Mouse (Mus musculus) lung, postnatal 0 days (tissue): ENCODE data around the gene Mrps7. TPM values are rescaled to one million over a fixed set of nuclear protein-coding genes. Genes with fewer than 3 reads are reported as not detected.

Experiments
- ATAC-seq: fragments of 200-750 bp; cut with Nextera tagmentation; 2 replicates; pipeline ENCODE4 v1.8.0; 2017; ENCODE audit warnings: moderate library complexity
- DNase-seq: peaks from one replicate; pipeline ENCODE4 v3.0.0-alpha.2; 2016; ENCODE audit warnings: low spot score
- H3K27ac ChIP-seq: fragments of 300-500 bp; sonication (generic); 2 replicates; pipeline ENCODE4 v1.5.1; 2014; ENCODE audit warnings: antibody characterized with exemption, mild to moderate bottlenecking, low read length, mixed read lengths
- H3K27me3 ChIP-seq: fragments of 300-500 bp; sonication (generic); replicated peaks from 2 replicates; pipeline ENCODE4 v1.6.1; 2014; ENCODE audit warnings: low read length, mixed read lengths; ENCODE audit not compliant: insufficient read depth
- H3K36me3 ChIP-seq: fragments of 300-500 bp; sonication (generic); 2 replicates; pipeline ENCODE4 v1.6.1; 2014; ENCODE audit warnings: low read length, mixed read lengths; ENCODE audit not compliant: insufficient read depth
- H3K4me1 ChIP-seq: fragments of 300-500 bp; sonication (generic); 2 replicates; pipeline ENCODE4 v1.6.1; 2014; ENCODE audit warnings: antibody characterized with exemption, low read depth, low read length, mixed read lengths; ENCODE audit not compliant: insufficient read depth
- H3K4me2 ChIP-seq: fragments of 300-500 bp; sonication (generic); replicated peaks from 2 replicates; pipeline ENCODE4 v1.6.1; 2014; ENCODE audit warnings: low read depth, mild to moderate bottlenecking, low read length, moderate library complexity, mixed read lengths
- H3K4me3 ChIP-seq: fragments of 300-500 bp; sonication (generic); 2 replicates; pipeline ENCODE4 v1.5.1; 2014; ENCODE audit warnings: low read depth, low read length
- H3K9ac ChIP-seq: fragments of 300-500 bp; sonication (generic); replicated peaks from 2 replicates; pipeline ENCODE4 v1.6.1; 2014; ENCODE audit warnings: low read depth, mild to moderate bottlenecking
- H3K9me3 ChIP-seq: fragments of 300-500 bp; sonication (generic); 2 replicates; pipeline ENCODE4 v1.6.1; 2016; ENCODE audit warnings: low read length, mixed read lengths
- CTCF ChIP-seq: IDR thresholded peaks from 2 replicates; pipeline ENCODE4 v1.5.1; 2016; ENCODE audit warnings: antibody characterized with exemption, mild to moderate bottlenecking
- EP300 ChIP-seq: IDR thresholded peaks from 2 replicates; pipeline ENCODE4 v1.6.1; 2016; ENCODE audit warnings: antibody characterized with exemption, mild to moderate bottlenecking, control low read depth
- WGBS: fragments of 180-500 bp; shearing (Covaris S2); extraction: QIAGEN DNeasy Blood & Tissue Kit; methylation state at CpG from one replicate; pipeline ENCODE4 v1.1.7; 2014; 5-methylcytosine and 5-hydroxymethylcytosine counted together
- polyA plus RNA-seq: library from polyadenylated mRNA; unstranded; fragments of >200 nt; fragmentation: Nextera tagmentation; extraction: Ambion mirVana; gene quantifications from 2 replicates; pipeline ENCODE4 v1.2.1, GENCODE M21; 2015

Mrps7 gene
- polyA plus RNA-seq, 1 experiment from 2014 or later, result 47.4 TPM

DNA sequence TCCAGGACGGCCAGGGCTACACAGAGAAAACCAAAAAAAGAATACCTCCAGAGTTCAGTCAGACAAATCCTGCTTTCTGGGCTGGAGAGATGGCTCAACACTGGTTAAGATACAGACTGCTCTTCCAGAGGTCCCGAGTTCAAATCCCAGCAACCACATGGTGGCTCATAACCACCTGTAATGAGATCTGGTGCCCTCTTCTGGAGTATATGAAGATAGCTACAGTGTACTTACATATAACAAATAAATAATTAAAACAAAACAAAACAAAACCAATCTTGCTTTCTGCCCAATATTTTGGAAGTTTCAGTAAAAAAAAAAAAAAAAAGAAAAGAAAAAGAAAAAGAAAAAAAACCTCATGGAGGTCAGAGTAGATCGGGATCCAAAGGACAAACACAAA lies 8.5 kb upstream of the Mrps7 start:
- no peak for ATAC-seq
- no peak for TF ChIP-seq EP300
- no peak for TF ChIP-seq CTCF
- 94% methylated on average over 3 of the region's 3 CpGs for WGBS

DNA sequence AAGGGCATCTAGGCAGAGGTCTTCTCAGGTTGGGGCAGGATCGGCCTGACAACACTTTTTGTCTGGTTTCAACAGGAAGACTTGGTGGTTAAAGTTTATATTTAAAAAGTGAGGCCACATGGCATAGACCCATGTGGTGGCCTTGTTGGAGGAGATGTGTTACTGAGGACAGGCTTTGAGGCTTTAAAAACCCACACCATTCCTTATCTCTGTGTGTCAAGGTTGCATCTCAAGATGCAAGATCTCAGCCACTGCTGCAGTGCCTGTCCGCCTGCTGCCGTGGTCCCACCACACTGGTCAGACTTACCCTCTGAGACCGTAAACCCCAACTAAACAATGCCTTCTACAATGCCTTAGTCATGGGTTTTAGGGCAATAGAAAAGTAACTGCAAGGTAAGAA lies 5.4 kb upstream of the Mrps7 start:
- no peaks in the 10 kb centered on the region for H3K9me3 ChIP-seq
- no peak overlapping the region for H3K27ac ChIP-seq
- no peak overlapping the region for H3K4me2 ChIP-seq
- no peak for DNase-seq
- peaks cover 4% of the 10 kb centered on the region for H3K36me3 ChIP-seq
- H3K4me3 ChIP-seq, result no peak overlapping the region
- no peak for ATAC-seq
- TF ChIP-seq CTCF (no peak), EP300 (no peak)
- H3K27me3 ChIP-seq, result no peaks in the 10 kb centered on the region
- WGBS, result 93% methylated on average over 4 of the region's 4 CpGs
- H3K9ac ChIP-seq, result no peak overlapping the region
- peaks cover 9% of the 10 kb centered on the region; the same call in 1 of the 2 replicates for H3K4me1 ChIP-seq

More for the DNA sequence above, 8.5 kb upstream of the Mrps7 start:
- H3K4me2 ChIP-seq, result no peak overlapping the region
- no peak for DNase-seq
- no peaks in the 10 kb centered on the region for H3K4me1 ChIP-seq
- H3K27me3 ChIP-seq, result no peaks in the 10 kb centered on the region
- no peaks in the 10 kb centered on the region for H3K9me3 ChIP-seq
- H3K36me3 ChIP-seq, result peaks cover 22% of the 10 kb centered on the region
- H3K27ac ChIP-seq, result no peak overlapping the region
- H3K4me3 ChIP-seq, result no peak overlapping the region
- H3K9ac ChIP-seq, result no peak overlapping the region

DNA sequence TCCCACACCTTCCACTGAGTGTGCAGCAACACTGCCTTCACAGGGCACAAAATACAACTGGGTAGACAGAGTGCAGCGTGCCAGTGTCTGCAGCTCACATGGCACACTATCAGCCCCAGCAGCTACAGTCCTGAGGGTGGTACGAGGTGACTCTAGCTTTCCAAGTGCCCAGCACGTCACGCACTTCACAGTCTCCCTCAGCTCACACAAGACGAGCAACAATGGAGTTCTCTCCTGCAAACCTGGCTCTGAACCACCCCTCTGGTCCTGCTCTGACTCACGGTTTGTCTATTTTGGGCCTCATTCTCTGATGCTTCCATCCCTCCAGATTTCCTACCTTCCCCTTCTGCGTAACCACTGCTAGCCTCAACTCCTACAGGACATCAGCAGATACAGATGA lies 4.0 kb upstream of the Mrps7 start:
- no peak overlapping the region for H3K4me2 ChIP-seq
- H3K4me3 ChIP-seq, result no peak overlapping the region
- 86% methylated on average over 7 of the region's 7 CpGs for WGBS
- peaks cover 12% of the 10 kb centered on the region; the same call in 1 of the 2 replicates for H3K4me1 ChIP-seq
- H3K27ac ChIP-seq, result no peak overlapping the region
- H3K9ac ChIP-seq, result no peak overlapping the region
- ATAC-seq (no peak), DNase-seq (no peak)
- no peaks in the 10 kb centered on the region; the same call in none of the 2 replicates for H3K36me3 ChIP-seq
- no peaks in the 10 kb centered on the region for H3K9me3 ChIP-seq
- H3K27me3 ChIP-seq, result no peaks in the 10 kb centered on the region
- TF ChIP-seq CTCF, result no peak
- no peak for TF ChIP-seq EP300

DNA sequence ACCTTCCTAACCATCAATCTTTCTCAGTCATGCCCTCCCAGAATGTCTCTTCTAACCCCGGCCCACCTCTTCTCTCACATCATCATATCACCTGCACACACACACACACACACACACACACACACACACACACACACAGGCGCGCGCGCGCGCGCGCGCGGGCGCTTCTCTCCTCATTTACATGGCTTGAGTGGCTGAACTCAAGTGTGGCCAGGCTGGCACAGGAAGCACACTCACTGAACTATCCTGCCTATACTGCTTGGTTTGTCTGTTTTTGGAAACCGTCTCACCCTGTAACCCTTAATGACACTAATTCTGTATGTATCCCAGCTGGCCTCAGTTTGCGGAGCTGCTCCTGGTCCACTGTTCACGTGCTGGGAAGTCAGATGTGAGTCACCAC lies 3.0 kb upstream of the Mrps7 start:
- H3K36me3 ChIP-seq, result no peaks in the 10 kb centered on the region; the same call in 1 of the 2 replicates
- H3K4me1 ChIP-seq, result peaks cover 14% of the 10 kb centered on the region; the same call in 1 of the 2 replicates
- 73% methylated on average over 6 of the region's 15 CpGs for WGBS
- no peak overlapping the region for H3K4me3 ChIP-seq
- DNase-seq (no peak), ATAC-seq (no peak)
- no peak overlapping the region for H3K4me2 ChIP-seq
- no peak overlapping the region for H3K27ac ChIP-seq
- H3K9me3 ChIP-seq, result no peaks in the 10 kb centered on the region
- no peaks in the 10 kb centered on the region for H3K27me3 ChIP-seq
- no peak for TF ChIP-seq CTCF
- TF ChIP-seq EP300, result no peak
- H3K9ac ChIP-seq, result no peak overlapping the region

DNA sequence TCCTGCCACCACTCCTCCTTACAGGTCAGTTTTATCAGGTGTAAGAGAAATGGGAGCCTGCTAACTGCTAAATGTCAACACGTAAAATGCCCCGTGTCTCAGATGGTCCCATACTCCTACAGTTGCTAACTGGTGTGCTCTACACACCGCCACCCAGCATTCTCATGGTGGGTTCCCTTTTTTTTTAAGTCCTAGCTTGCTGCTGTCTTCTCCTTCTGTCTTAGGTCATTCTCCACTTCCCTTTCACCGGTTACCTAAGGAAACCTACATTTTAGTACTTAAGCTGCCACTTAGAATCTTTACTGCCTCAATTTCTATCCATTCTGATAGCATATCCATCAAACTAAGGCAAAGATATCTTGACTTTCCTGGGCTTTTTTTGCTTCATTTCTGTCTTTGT lies 2.6 kb upstream of the Mrps7 start:
- H3K4me3 ChIP-seq, result no peak overlapping the region
- 78% methylated on average over 4 of the region's 4 CpGs for WGBS
- no peaks in the 10 kb centered on the region for H3K9me3 ChIP-seq
- no peaks in the 10 kb centered on the region for H3K27me3 ChIP-seq
- ATAC-seq (no peak), DNase-seq (no peak)
- H3K27ac ChIP-seq, result no peak overlapping the region
- no peaks in the 10 kb centered on the region; the same call in 1 of the 2 replicates for H3K36me3 ChIP-seq
- TF ChIP-seq CTCF (no peak), EP300 (no peak)
- H3K4me2 ChIP-seq, result no peak overlapping the region
- H3K4me1 ChIP-seq, result peaks cover 14% of the 10 kb centered on the region; the same call in 1 of the 2 replicates
- H3K9ac ChIP-seq, result no peak overlapping the region

DNA sequence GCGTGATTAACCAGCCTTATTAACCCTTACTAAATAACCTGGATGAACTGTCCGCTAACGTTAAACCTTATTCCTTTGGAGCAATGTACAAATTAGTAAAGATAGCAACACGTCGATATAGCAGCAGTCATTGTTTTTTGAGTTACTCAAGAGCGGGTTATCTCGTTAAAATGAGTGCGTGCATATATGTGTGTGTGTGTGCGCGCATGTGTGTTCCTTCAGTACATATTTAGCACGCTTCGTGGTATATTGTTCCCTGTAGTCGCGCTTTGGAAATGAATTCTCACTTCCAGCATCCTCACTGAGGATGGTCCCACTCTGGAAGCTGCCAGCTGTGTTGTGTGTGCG lies 623 bp upstream of the Mrps7 start:
- 4% methylated on average over 15 of the region's 15 CpGs for WGBS
- H3K27ac ChIP-seq, result peak overlapping the region; percentile 93
- no peaks in the 10 kb centered on the region for H3K27me3 ChIP-seq
- H3K4me1 ChIP-seq, result peaks cover 14% of the 10 kb centered on the region; the same call in 1 of the 2 replicates
- TF ChIP-seq EP300 (no peak), CTCF (no peak)
- H3K9me3 ChIP-seq, result no peaks in the 10 kb centered on the region
- ATAC-seq (no peak), DNase-seq (no peak)
- peaks cover 7% of the 10 kb centered on the region; the same call in 1 of the 2 replicates for H3K36me3 ChIP-seq
- peak overlapping the region; percentile 93 for H3K9ac ChIP-seq
- H3K4me2 ChIP-seq, result peak overlapping the region; percentile 90
- peak overlapping the region; percentile 85 for H3K4me3 ChIP-seq

DNA sequence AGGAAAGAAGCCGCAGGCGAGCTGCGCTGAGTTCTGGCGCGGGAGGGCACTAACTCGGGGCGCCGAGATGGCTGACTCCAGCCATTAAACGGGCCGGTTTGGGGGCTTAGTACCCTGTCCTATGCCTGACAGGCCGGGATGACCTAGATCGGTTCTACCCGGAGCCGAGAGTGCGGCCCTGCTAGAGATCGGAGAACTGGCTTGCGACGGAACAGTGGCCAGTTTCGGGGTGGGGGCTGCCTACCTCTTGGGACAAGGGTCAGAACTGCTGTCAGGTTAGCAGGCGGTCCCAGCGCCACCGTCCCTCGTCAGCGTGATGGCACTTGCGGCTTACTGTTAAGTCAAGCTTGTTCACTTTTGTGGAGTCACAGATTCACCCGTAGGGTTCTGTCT lies 575 bp downstream of the Mrps7 start:
- no peak for DNase-seq
- peaks cover 7% of the 10 kb centered on the region; the same call in 1 of the 2 replicates for H3K36me3 ChIP-seq
- ATAC-seq, result peak; percentile 9; the same call in 1 of the 2 replicates

More for the DNA sequence above, 575 bp downstream of the Mrps7 start:
- peaks cover 14% of the 10 kb centered on the region; the same call in 1 of the 2 replicates for H3K4me1 ChIP-seq
- peak overlapping the region; percentile 85 for H3K4me3 ChIP-seq
- H3K9ac ChIP-seq, result peak overlapping the region; percentile 93
- H3K27ac ChIP-seq, result peak overlapping the region; percentile 93
- H3K4me2 ChIP-seq, result peak overlapping the region; percentile 90
- no peaks in the 10 kb centered on the region for H3K27me3 ChIP-seq
- H3K9me3 ChIP-seq, result no peaks in the 10 kb centered on the region
- under 1% methylated on average over 26 of the region's 26 CpGs for WGBS
- TF ChIP-seq CTCF (no peak), EP300 (no peak)
